Mouse (Mus musculus) monocyte, adult 5-6 weeks (primary cell): ENCODE results near the gene Adamtsl1. TPM values are rescaled to one million over a fixed set of nuclear protein-coding genes. Genes with fewer than 3 reads are reported as not detected.

ENCODE experiments used
- ATAC-seq: fragments of 153-309, 156-312 bp; replicated peaks from 2 replicates; pipeline ENCODE4 v1.8.0; 2017; ENCODE audit warnings: mild to moderate bottlenecking; ENCODE audit not compliant: low TSS enrichment, insufficient number of reproducible peaks, severe bottlenecking, poor library complexity, low FRiP score
- total RNA-seq: library from RNA; stranded (forward); fragments of 200-1000, 200-491, 200-594 nt; gene quantifications from 3 replicates; pipeline ENCODE4 v1.2.3, GENCODE M21; 2017

Gene Adamtsl1
- total RNA-seq, 1 experiment from 2014 or later, result under 0.01 TPM

- ATAC-seq, result no peak
These were observed 253.7 kb downstream of the Adamtsl1 start for GRCm38 (mm10) chr4:85767666-85768065.

DNA sequence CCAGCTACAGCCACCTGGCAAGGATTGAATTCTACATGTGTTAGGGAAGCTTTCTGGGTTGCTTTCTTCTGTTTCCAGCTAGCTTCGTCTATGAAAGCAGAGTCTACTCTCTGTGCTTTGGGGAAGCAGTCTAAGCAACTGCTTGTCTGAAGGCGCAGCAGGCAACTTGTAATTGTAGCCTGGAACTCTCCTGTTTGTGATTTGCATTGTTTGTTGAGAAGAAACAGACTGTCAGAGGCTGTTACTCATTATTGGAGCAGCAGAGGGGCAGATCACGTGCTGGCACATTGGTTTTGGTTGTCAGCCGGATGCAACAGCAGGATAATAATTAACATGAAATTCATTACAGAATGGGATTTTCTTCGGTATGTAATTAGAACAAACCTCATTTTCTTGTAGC is 254.1 kb downstream of the Adamtsl1 start:
- no peak for ATAC-seq

DNA sequence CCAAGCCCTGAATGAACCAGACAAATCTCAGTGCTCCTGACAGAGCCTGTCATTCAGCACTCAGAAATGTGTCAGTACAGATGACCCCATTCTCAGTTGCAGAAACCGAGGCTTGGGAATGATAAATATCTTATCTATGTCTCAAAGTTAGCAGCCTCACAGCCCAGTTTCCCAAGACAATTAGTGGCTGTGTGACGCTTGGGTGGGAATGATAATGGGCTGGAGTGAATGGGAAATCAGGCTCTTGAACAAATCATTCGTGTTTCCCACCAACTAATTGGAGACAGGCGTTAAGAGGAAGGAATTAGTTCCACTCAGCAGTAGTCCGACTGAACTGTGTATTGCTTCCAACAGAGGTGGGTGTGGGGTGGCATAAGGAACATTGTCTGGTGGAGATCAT is 268.5 kb downstream of the Adamtsl1 start:
- no peak for ATAC-seq

DNA sequence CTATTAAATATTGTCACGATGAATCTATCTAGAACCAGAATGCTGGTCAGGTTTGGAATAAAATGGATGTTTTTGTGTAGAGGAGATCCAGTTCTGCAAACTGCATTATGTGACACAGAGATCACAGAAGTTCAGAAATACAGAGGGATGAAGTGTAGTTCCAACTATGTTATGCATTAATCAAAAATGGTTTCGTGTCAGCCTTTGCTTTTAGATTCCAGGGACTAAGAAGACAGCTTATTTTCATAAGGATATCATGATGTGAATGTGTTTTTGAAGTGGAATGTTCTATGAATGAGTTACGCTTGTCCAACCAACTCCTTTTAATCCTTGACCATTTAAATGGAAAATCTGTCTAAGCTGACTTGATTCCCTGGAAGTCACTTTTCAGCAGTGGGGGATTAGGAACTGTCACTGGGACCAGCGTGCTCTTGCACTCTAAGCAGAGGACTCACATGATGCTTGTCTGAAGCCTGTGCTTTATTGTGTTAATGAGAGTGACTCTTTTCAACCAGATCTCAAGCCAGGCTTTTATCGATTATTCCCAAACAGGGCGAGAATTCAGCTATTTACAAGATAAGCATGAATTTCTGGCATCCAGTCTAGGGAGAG is 269.9 kb downstream of the Adamtsl1 start:
- no peak for ATAC-seq

DNA sequence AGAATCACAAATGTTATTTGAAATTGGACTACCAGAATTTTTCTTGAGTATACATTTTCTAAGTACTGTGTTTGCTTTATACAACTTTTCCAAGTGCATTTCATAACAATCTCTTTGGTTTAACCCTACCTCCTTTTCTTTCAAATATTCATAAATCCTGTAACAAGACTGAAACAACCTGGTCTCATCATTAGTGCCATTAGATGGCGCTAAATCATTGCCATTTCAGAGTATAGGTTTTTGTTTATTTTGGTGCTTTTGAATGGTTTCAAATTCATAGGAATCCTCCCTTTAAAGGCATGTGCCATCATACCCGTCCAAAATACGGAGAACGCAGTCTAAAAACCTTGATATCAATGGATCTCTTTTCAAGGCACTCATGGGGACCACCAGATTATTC is 270.5 kb downstream of the Adamtsl1 start:
- ATAC-seq, result no peak

GRCm38 (mm10) chr4:85790226-85790625 is 276.3 kb downstream of the Adamtsl1 start:
- ATAC-seq, result no peak

- no peak for ATAC-seq
These were observed 287.8 kb downstream of the Adamtsl1 start for GRCm38 (mm10) chr4:85801805-85802204.

- no peak for ATAC-seq
These were observed 300.4 kb downstream of the Adamtsl1 start for GRCm38 (mm10) chr4:85814418-85814817.

GRCm38 (mm10) chr4:85818504-85818903 is 304.5 kb downstream of the Adamtsl1 start:
- no peak for ATAC-seq

- ATAC-seq, result no peak
These were observed 305.2 kb downstream of the Adamtsl1 start for GRCm38 (mm10) chr4:85819169-85819568.

GRCm38 (mm10) chr4:85819921-85820320 is 305.9 kb downstream of the Adamtsl1 start:
- no peak for ATAC-seq

GRCm38 (mm10) chr4:85823952-85824704 is 310.2 kb downstream of the Adamtsl1 start:
- ATAC-seq, result no peak

GRCm38 (mm10) chr4:85824705-85825085 is 310.7 kb downstream of the Adamtsl1 start:
- ATAC-seq, result no peak

DNA sequence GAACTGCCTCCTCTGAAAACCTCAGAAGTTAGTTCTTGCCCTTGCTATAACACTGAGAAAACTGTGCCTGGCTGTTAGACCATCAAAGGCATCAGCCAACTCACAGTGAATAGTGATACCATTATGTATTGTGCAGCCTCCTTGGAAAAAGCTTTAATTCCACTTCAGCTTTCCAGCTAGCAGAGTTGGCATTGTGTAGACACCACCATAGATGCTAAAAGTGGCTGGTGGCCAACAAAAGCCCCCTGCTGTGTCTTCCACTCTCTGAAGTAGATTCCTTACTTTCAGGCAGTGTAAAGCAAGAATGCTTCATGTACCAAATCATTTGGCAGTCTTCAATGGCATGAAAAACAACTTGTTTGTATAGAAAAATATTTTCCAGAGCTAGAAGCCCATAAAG is 323.1 kb downstream of the Adamtsl1 start:
- ATAC-seq, result no peak

DNA sequence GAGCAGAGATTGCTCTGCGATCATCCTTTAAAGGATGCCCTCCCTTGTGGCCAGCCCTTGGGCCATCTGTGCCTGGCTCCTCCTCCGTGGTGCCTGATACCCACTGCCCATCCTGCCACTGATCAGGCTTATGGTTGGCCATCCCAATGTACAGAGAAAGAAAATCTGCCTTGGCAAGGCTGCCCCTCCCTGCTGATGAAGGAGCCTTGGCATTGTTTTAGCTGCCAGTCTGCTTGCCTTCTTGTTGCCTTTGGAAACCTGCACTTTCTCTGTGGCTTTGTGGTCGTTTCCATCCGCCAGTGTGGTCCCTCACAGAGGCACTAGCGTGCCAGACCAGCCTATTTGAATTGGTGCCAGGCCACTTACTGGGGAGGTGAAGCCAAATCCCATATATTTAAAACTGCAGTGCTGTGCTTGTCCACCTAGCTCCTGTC is 323.6 kb downstream of the Adamtsl1 start:
- no peak for ATAC-seq

GRCm38 (mm10) chr4:85838031-85838430 is 324.1 kb downstream of the Adamtsl1 start:
- no peak for ATAC-seq

- no peak for ATAC-seq
These were observed 328.1 kb downstream of the Adamtsl1 start for GRCm38 (mm10) chr4:85842113-85842512.

DNA sequence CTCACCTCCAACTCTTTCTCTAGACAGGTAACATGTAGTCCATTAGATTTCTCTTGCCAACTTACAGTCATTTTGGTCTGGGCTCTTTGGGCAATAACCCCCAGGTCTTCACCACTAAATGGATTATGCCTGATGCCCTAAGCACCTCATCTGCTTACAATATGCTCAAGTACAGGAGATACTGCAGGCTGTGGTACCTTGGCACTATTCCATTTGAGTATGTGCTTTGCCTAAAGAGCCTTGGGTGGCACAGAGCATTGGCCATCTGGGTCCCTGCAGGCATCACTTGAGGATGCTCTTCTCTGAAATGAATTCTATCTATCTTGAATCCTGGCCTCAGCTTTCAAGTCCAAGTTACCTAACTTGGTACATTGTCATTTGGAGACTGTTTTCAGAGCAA is 330.4 kb downstream of the Adamtsl1 start:
- ATAC-seq, result no peak

GRCm38 (mm10) chr4:85845931-85846330 is 332.0 kb downstream of the Adamtsl1 start:
- ATAC-seq, result no peak

- no peak for ATAC-seq
These were observed 339.4 kb downstream of the Adamtsl1 start for GRCm38 (mm10) chr4:85853401-85853800.
